Mouse (Mus musculus) ES-Bruce4 (cell line): ENCODE measurements around the gene Onecut1.

Source experiments
- CTCF ChIP-seq: IDR thresholded peaks from one replicate; pipeline ENCODE4 v1.8.1; 2011; ENCODE audit warnings: low read depth, low read length
- EP300 ChIP-seq: IDR thresholded peaks from 2 replicates; pipeline ENCODE4 v1.6.1; 2011; ENCODE audit warnings: low read depth, low read length; ENCODE audit not compliant: insufficient read depth
- POLR2A ChIP-seq: IDR thresholded peaks from one replicate; pipeline ENCODE4 v1.8.1; 2011; ENCODE audit warnings: low read length; ENCODE audit not compliant: insufficient read depth

- TF ChIP-seq POLR2A (no peak), CTCF (no peak), EP300 (no peak)
Observed at GRCm38 (mm10) chr9:74938670-74939534, 77.2 kb downstream of the Onecut1 start.
